Mouse (Mus musculus) adrenal gland, postnatal 4 days (tissue): Measurements from ENCODE around the gene Socs2. TPM values are rescaled to one million over a fixed set of nuclear protein-coding genes. Genes with fewer than 3 reads are reported as not detected.
A peak's percentile ranks its signal among the peaks of the same experiment; 100 is the strongest.

Source experiments
- DNase-seq, 2 experiments: peaks; one replicate each; pipeline ENCODE4 v3.0.0; 2021 to 2022; ENCODE audit warnings: low spot score in 2 of 2, mixed read lengths in 2 of 2
- long read RNA-seq, 2 experiments: library from polyadenylated mRNA; stranded (forward); transcript quantifications; one replicate each; pipeline ENCODE4 v2.0.0; 2021
- total RNA-seq, 2 experiments: library from RNA; stranded (reverse); gene quantifications; 2 replicates each; pipeline ENCODE4 v1.2.3; 2021

Gene Socs2
- total RNA-seq: 10 to 100 TPM; 41.3 to 44.5 TPM
- long read RNA-seq, experiment 1, transcript Socs2-202 (2 exons, 948 nt): minor isoform, 7 of 49 reads
- long read RNA-seq, experiment 1, transcript Socs2-201 (3 exons, 2,222 nt): major isoform, 24 of 49 reads
- long read RNA-seq, experiment 1, partial matches to known transcripts: 0 of 49 reads
- long read RNA-seq, experiment 1, other reads (novel, unspliced or antisense): 17 of 49 reads
- long read RNA-seq, experiment 2, transcript Socs2-202 (2 exons, 948 nt): minor isoform, 8 of 67 reads
- long read RNA-seq, experiment 2, transcript Socs2-201 (3 exons, 2,222 nt): major isoform, 37 of 67 reads
- long read RNA-seq, experiment 2, partial matches to known transcripts: 0 of 67 reads
- long read RNA-seq, experiment 2, other reads (novel, unspliced or antisense): 21 of 67 reads

GRCm38 (mm10) chr10:95416685-95417495 lies at the start of gene Socs2:
Gene Socs2 (minus strand): TSS chr10:95417180.
- DNase-seq: peak; percentile 84 to 88

GRCm38 (mm10) chr10:95465485-95465896 lies 48.5 kb upstream of the Socs2 start:
- DNase-seq: no peak

- DNase-seq: no peak
Observed at GRCm38 (mm10) chr10:95464527-95464926, 47.5 kb upstream of the Socs2 start.

GRCm38 (mm10) chr10:95462231-95462630 lies 45.3 kb upstream of the Socs2 start:
- no peak for DNase-seq

- DNase-seq: no peak
Observed at GRCm38 (mm10) chr10:95461053-95461553, 44.1 kb upstream of the Socs2 start.

GRCm38 (mm10) chr10:95458050-95458806 lies 41.2 kb upstream of the Socs2 start:
- DNase-seq: no peak

- no peak for DNase-seq
Observed at GRCm38 (mm10) chr10:95457367-95458049, 40.5 kb upstream of the Socs2 start.

GRCm38 (mm10) chr10:95456103-95456502 lies 39.1 kb upstream of the Socs2 start:
- DNase-seq: no peak

GRCm38 (mm10) chr10:95453282-95453681 lies 36.3 kb upstream of the Socs2 start:
- DNase-seq: no peak

- DNase-seq: no peak
Observed at GRCm38 (mm10) chr10:95449033-95449432, 32.1 kb upstream of the Socs2 start.

- no peak for DNase-seq
Observed at GRCm38 (mm10) chr10:95447954-95448353, 31.0 kb upstream of the Socs2 start.

GRCm38 (mm10) chr10:95445104-95446056 lies 28.4 kb upstream of the Socs2 start:
- DNase-seq: no peak

GRCm38 (mm10) chr10:95442334-95442733 lies 25.4 kb upstream of the Socs2 start:
- DNase-seq: no peak

GRCm38 (mm10) chr10:95440566-95440965 lies 23.6 kb upstream of the Socs2 start:
- no peak for DNase-seq

- DNase-seq: no peak
Observed at GRCm38 (mm10) chr10:95439718-95440339, 22.8 kb upstream of the Socs2 start.

GRCm38 (mm10) chr10:95438941-95439340 lies 22.0 kb upstream of the Socs2 start:
- no peak for DNase-seq

- DNase-seq: no peak
Observed at GRCm38 (mm10) chr10:95430271-95430670, 13.3 kb upstream of the Socs2 start.

GRCm38 (mm10) chr10:95429111-95429510 lies 12.1 kb upstream of the Socs2 start:
- no peak for DNase-seq
